Mouse (Mus musculus) effector memory CD4-positive, alpha-beta T cell, adult 7 months (primary cell): ENCODE data around the gene Trim42. TPM values are rescaled to one million over a fixed set of nuclear protein-coding genes. Genes with fewer than 3 reads are reported as not detected.

ENCODE experiments used
- polyA plus RNA-seq: library from polyadenylated mRNA; unstranded; fragments of 100-300 nt; shearing (Covaris generic); gene quantifications from one replicate; pipeline ENCODE4 v1.2.1, GENCODE M21; 2017

Gene Trim42
- not detected for polyA plus RNA-seq

DNA sequence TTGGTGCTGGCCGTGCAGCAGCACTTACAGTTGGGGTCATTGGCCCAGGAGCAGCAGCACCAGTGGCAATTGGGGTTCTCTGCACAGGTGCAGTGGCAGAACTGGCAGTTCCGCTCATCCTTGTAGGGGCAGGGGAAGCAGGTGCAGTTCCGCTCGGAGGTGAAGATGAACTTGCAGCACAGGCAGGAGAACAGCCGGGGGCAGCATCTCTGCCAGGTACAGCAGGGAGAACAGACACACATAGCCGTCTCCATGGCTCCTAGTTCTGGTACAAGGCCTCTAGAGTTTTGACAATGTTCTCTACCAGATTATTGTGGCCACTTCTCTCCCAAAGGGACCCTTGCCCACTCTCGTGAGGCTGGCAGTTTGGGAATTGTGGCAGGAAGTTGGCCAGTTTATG is at the start of gene Trim42:
Gene Trim42 (minus strand): TSS at position 368 of the 400 bp plus-strand sequence.

